Mouse (Mus musculus) adrenal gland, postnatal 25 days (tissue): Measurements from ENCODE around the gene Afap1. TPM values are rescaled to one million over a fixed set of nuclear protein-coding genes. Genes with fewer than 3 reads are reported as not detected.

Experiments used
- DNase-seq: peaks from one replicate; pipeline ENCODE4 v3.0.0; 2021; ENCODE audit warnings: mixed read lengths
- long read RNA-seq: library from polyadenylated mRNA; stranded (forward); transcript quantifications from one replicate; pipeline ENCODE4 v2.0.0, GENCODE M21; 2021
- total RNA-seq: library from RNA; stranded (reverse); gene quantifications from 2 replicates; pipeline ENCODE4 v1.2.3, GENCODE M21; 2021

The Afap1 gene
- total RNA-seq: 20.4 and 22.6 TPM in 2 replicates
- long read RNA-seq, full-length matches to known transcripts: 1 of 4 reads
- long read RNA-seq, partial matches to known transcripts: 1 of 4 reads
- long read RNA-seq, other reads (novel, unspliced or antisense): 2 of 4 reads

DNA sequence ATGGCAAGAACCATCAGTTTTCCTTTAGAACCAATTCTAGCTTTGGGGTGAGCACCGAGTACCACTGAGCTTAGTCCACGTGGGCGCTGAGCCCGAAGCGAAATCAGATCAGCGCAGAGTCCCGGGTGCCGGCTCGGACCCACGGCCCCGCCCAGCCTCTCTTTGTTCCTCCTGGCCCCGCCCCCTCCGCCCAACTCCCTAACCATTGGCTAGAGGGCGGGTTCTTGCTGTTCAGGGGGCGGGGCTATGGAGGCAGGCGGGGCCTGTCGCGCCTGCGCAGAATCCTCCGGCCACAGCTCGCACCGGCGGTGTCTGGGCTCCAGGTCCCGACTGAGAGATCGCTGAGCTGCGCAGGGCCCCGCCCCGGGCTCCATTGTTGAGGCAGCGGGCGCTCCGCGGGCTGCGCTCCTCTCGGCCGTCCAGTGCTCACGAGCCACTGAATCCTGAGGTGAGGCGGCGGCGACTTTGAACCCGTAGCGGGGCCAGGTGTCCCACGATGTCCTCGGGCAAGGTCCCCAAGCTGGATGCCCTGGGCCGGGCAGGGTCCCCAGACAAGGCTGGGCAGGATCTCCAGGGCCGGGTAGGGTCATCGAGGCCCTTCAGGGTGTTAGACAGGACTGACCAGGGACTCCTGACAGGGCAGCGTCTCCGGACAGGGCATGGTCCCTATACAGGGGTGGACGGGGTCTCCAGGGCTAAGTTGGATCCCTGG is at the start of gene Afap1:
Gene Afap1, plus strand, starts transcription at position 227 of the 712 bp plus-strand sequence.
- peak; percentile 100 for DNase-seq

DNA sequence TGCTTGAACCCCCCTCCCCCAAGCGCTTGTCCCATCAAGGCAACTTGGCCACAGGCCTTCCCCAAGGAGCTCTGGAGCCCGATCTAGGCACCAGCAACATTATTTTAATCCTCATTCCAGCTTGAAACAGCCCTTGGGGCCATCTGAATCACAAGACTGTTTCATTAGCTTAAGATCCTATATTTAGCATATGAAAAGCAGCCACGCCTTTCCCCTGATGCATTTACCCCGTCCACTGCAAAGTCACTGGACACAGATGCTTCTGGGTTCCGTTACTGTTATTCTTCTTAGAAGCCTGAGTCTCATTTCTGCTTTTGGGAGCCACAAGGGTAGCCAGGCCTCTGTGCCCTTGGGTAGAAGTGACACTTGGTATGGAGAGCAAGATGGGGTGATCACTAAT is 41.6 kb upstream of the Afap1 start:
- no peak for DNase-seq

DNA sequence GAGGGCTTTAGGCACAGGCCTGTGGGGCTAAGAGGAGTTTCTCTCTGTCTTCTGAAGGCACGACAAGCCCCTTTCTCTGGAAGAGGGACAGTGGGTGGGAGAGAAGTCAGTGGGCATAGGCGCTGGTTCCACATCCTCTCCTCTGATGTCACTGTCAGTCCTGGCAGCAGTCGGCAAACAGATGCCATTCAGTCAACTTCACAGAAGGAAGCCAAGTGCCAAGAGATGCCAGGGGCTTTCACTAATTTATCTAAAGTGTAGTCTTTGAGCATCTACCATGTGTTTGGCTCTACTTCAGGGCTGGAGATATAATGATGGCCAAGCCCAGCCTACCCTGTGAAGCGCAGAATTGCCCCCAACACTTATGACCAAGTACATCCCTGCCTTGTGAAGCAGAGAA is 39.7 kb upstream of the Afap1 start:
- DNase-seq: no peak

DNA sequence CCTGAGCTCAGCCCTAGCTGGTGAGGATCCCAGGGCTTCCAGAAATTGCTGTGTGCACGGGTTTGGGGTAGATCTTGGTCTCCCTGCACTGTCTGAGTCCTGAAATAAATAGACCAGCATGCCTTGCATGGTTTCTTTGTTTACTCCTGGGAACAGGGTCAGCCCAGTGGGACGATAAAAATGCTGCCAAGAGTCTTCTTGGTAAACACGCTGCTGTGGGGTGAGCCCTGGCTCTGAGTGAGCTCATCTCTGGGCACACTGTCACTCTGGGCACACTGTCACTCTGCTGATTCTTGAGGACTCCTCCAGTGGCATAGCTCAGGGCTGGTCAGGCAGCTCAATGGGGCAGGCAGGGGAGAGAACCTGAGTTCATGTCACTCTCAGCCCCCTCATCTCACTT is 36.9 kb upstream of the Afap1 start:
- no peak for DNase-seq

DNA sequence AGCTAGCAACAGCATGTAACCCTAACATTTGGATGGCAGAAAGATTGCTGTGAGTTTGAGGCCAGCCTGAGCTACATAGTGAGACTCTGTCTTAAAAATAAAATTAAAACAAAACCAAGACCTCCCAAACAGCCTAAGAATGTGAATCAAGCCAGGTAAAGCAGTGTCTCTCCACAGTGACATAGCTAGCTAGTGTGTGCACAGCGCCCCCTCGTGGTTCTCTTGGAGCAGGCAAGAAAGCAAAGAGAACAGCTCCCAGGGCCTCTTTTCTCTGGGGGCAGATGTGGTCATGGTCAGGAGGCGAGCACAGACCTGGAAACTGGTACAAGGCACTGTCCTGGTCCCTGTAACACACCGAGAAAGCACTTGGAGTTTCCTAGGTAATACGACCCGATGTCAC is 35.0 kb upstream of the Afap1 start:
- DNase-seq: peak; percentile 76

DNA sequence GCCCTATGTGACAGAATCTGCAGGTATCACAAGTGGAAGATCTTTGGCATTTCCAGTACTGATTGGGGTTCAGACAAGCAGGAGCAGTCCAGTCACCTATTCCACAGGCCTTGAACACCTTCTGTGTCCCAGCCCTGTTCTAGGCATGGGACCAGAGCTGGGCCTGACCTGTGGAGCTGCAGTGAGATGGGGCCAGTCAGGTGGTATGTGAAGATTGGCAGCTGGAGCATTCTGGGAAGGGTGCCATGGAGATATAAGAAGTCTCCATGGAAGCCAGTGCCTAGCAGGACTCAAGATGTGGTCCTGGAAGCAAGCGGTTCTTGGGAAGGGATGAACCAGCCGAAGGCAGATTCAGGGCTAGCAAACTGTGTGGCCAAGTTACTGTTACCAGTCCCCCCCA is 31.7 kb upstream of the Afap1 start:
- no peak for DNase-seq

DNA sequence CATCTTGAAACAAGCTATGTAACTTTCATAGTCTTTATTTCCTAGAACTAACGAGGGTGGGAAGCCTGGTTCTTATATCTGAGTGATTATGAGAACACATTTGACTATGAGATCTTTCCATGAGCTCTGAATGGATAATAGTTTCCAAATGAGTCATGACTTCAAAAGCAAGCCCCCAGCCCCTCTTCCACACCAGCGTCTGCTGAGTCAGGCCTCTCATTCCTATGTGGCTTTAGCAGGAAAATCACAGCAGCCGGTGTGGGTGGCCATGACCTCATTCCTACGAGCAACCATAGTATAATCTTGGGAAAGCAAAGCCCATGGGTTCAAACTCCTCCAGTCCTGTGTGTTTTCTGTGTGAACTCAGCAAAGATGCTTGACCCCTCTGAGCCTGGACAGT is 23.1 kb upstream of the Afap1 start:
- DNase-seq: no peak

DNA sequence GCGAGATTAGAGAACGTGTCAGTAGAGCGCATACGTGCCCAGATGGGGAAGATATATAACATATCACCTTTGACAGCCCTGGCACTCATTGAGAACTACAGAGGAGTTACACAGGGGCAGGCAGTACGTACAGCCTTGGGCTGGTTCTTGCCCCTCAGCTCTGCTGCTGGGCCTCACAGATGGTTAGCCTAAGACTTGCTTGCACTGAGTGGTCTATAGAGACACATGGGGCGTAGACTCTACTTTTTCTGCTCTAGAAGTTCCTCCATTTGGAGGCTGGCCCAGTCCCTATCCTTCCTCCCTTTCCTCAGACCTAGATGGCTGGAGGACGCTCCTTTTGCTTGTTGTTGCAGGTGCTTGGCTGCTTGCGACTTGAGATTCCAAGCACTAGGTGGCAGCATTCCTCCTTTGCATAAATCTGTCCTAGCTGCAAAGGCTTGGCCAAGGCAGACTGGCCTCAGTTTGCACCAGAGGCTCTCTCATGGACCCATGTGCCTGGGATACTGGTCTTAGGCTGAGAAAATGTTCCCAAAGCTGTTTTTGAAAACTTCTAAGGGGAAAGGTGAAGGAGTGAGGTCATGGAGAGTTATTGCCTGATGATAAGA is 22.6 kb upstream of the Afap1 start:
- peak; percentile 56 for DNase-seq

DNA sequence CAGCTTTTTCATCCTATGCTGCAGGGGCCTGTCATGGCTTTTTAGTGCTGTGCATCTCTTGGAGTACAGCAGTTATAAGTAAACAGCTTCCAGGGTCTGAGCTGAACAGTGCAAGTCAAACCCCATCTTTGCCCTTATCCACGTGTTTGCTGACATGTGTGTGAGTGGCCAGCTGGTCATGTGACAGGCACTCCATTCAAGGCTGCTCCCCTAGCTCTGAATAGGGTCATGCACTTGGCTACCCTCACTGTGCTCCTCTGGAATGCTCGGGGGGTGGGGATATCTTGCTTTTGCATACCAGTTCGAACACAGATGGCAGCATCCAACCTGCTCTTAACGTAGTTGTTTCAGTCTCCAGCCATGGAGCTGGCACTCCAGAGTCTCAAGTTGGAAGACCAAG is 19.7 kb upstream of the Afap1 start:
- no peak for DNase-seq

DNA sequence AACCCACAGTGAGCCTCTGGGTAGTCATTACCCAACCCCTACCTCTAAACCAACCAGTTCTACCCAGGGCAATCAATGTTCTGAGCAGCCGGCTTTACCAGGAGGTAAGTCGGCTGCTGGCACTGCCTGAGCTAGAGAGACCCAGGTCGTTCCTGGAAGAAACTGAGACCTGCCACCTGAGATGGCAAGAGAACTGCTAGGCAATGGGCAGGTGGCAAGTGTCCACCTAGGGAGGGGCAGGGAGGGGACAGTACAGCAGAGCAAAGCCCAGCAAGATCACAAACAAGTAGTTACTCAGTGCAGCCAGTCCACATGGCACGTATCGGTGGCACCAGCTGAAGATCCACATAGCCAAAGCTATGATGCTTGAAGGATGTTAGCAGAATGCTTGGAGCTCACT is 16.9 kb upstream of the Afap1 start:
- DNase-seq: no peak

DNA sequence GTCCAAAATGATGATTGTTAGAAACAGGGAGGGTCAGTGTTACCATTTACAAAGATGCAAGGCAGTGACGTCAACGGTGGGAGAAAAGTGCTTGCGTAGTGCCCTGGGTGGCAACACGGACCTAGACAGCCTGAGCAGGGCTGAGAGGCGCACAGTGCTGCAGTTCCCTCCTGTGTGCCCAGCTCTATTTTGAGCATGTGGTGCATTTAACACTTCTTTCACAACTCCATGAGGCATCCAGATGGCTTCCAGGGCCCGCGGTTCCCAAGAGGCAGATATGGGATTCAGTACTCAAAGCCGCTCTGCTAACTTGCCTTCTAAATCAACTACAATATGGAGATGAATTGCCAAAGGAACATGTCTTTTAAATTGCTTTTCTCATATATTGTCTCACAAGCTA is 13.9 kb upstream of the Afap1 start:
- DNase-seq: no peak

DNA sequence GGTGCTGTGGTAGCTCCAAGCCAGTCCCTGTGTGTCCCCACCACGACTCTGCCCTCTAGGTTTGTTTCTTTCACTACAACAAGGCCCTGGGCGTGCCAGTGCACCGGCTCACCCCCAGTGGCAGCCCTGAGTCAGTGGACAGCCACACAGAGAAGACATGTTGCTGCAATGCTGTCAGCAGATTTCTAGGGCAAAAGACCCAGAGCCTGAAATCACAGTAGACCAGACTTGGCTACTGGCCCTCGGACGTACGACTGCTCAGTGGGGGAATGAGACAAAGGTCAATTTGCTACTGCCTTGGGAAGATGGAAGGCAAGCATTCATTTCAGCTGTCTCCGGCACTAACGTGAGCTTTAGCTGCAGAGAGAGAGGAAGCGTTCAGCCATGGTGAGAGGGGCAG is 10.7 kb upstream of the Afap1 start:
- DNase-seq: no peak

DNA sequence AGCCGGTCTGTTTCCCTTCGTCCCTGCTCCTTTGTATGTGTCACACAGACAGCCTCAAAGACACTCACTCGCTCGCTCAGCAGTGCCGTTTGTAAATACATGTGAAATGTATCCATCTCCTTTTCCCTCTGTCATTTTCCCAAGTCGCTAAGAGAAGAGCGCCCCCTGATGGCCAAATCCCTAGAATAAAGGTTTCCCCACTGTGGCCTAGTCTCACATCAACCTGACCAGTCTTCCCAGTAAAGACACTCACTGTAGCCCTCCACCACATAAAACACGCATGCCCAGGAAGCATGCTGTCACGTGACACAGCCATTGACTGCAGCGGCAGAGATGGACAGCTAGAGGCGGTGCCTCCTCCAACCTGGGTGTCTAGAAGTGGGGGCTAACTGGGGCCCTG is 8.9 kb upstream of the Afap1 start:
- DNase-seq: peak; percentile 49

DNA sequence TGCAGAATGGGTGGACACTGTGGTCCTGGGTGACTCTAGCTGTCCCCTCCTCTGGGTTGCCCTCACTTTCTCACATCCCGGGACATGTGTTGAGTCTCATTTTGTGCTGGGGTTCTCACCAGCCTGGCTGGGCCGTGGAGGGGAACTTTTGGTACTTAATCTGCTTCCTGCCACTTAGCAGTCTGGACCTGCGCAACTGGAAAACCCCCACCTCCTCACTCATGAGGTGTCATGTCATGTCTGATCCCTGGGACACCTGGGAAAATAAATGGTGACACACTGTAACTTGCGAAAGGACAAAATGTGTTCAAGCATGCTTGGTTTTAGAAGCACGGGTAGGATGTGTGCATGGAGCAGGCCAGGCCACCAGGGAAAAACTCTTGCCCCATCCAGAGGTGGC is 8.4 kb upstream of the Afap1 start:
- DNase-seq: no peak

DNA sequence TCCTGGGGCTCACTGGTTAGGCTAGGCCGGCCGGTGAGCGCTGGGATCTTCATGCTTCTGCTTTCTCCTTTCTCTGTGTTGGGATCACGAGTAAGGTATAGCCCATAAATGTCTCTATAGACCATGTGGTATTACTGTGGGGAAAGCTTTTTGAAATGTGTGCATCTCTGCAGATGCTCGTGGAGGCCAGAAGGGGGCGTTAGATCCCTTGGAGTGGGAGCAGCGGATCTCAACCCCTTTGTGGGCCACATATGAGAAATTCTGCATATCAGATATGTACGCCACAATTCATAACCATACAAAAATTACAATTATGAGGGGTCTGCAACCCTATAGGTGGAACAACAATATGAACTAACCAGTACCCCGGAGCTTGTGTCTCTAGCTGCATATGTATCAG is 4.2 kb upstream of the Afap1 start:
- no peak for DNase-seq

DNA sequence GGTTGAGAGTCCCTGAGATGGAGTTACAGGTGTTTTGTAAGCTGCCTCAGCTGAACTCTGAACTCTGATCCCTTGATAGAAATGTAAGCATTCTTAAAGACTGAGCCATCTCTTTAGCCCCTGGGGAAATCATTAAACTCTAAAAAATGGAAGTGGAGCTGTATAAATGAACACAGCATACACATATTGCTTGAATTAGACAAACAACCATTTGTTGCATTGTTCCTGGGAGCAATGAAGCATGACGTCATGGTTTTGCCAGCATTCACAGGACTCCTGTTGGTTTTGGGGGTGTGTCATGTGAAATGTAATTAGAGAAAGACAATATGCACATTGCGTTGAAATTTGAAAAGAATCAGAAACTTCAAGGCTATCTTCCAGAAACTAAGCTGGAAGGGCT is 3.5 kb upstream of the Afap1 start:
- no peak for DNase-seq

DNA sequence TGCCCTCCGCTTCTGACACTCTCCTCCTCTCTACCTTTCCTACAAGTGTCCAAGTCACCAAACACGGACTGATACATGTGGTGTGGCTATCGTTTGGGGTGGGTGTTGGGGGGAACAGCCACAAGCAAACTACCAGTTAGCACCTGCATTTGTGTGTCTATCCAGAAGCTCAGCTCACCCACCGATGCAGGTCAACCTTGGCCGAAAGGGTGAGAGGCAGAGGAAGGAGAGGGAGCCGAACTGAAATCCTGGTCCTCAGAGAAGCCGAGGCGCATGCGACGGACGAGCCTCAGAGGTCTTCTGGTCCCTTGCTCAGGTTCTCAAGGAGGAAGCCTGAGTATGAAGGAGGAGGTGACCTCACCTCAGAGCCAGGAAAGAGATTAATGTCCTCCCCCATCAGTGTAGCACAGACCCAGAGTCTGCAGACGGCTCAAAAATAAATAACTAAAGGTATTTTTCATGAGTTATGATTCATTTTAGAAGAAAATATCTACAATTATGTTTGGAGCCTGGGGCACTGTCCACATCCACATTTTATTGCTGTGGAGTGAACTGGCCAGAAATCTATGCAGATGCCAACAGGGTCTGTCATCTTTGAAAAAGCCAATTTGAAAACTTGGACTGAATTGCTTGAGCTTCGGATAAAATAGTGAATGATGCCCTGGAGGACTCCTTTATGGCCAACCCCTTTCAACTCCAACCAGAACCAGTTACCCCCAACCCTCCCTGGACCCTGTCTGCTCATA is 2.0 kb upstream of the Afap1 start:
- DNase-seq: no peak

DNA sequence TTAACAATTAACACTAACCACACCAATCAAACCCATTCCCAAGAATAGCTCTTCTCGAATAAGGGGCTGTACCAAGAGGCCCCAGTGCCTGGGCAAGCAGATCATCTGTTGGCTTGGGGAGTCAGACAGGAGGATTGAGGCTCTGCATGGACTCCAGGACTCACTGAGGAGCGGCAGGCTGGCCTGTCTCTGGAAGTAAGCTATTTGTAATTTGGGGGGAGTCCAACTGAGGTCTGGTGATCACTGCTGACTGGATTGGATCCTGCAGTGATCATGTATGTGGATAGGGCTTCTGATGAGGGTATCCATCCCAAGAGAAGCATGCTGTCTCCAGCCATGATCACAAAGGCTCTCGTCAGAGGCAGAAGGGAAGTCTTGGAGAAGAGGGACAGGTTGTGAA is 756 bp upstream of the Afap1 start:
- no peak for DNase-seq

DNA sequence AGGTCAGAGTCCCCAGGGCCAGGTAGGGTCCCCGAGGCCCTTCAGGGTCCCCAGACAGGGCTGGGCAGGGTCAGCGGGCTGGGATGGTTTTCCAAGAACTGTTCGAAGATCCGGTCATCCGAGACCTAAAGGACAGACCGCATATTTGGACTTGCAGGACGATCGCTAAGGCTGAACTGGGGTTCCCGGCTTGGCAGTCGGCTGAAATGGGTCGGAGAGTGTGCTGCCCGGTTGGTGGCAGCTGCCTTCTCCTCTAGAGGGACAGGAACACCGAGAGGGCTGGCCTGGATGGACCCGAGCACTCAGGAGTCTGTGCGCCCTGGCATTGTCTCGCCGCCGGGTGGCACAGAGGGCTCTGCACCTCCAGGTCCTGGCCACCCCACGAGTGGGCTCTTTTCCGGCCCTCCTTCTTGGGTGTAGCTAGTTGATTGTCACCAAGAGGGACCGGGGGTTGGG is 714 bp downstream of the Afap1 start:
- DNase-seq: peak; percentile 74

DNA sequence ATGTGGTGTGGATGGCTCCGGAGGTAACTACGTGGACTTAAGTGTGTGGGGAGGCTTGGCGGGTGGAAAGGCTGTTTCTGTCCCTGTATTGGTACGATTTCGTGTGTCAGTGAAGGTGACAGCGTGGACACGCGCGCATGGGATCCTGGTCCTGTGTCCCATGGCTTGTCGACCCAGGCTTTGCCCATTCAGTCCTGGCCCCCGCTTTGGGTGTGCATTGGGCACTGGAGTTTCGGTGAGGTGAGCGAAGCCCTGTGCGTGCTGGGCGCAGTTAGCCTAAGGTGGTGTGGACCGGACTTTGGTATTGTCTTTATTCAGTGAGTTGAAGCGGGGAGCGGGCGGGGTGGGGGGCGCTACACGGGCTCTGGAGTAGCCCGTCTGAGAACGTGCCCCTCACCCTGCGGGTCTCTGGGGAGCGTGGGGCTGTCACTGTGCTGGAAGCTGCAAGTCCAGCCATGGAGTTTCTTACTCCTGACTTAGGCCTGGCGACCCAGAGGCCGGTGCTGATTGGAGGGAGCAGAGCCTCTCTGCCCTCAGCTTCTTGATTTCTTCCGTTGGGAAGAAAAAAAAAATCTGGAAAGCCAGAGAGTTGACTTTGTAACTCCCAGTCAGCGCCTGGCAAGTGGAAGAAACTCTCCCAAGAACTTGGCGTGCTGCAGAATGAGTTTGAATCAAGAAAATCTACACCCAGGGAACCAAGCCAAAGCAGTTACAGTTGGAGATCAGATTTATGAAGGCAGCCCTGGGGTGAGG is 1.4 kb downstream of the Afap1 start:
- peak; percentile 34 for DNase-seq

DNA sequence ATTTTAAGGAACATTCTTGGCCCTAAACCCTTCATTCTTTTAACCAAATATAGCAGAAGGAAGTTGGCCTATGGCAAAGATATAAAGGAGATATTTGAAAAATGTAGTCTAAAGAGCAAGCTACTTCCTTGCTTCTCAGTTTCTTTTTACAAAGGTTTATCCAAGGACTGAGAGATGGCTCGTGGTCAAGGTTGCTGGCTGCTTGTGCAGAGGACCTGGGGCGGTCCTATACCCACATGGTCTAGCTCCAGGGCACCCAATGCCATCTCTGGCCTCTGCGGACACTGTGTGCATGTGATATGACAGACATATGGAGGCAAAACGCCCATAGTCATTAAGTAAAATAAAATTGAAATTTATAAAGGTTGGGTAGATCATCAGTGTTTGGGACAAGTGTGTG is 2.8 kb downstream of the Afap1 start:
- DNase-seq: no peak

DNA sequence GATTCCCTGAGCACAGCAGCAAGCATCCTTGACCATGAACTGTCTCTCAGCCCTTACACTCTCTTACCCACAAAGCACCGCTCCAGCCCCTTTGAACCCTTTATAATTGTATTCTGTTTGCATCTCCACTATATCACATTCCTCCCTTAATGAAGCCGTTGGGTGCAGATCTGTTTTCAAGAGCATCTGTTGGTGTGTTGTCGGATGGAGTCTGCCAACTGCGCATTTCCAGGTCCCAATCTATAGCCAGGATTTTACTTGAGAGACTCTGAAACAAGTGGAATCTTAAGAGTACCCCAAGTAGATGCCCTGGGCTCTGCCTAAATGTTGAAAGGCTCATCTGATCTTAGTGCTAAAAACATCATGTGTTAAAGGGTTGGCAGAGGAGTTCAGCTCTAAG is 3.4 kb downstream of the Afap1 start:
- DNase-seq: no peak

DNA sequence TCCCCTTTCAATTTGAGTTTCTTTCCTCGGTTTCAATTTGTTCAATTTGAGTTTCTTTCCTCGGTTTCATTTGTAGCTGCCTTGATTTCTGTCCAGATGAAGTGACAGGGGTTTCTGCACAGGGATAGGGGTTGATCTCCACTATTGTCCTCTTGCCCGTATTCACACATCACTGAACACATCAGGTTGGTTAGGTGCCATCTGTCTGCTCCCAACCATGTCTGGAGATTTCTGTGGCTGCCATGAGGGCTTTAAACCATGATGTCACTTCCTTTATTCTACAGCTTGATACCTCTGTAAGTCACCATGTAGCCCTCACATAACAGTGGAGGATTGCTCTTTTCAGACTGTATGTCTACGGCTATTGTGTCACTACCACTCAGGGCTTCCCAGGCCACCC is 4.0 kb downstream of the Afap1 start:
- DNase-seq: no peak
